Mouse (Mus musculus): ENCODE measurements around the gene Bcl10.
"Not testable (repeated sequence)": the region's sequence is repeated elsewhere in the genome, so short reads cannot be mapped to it uniquely, and the experiment has no call there.

Gene Bcl10

DNA sequence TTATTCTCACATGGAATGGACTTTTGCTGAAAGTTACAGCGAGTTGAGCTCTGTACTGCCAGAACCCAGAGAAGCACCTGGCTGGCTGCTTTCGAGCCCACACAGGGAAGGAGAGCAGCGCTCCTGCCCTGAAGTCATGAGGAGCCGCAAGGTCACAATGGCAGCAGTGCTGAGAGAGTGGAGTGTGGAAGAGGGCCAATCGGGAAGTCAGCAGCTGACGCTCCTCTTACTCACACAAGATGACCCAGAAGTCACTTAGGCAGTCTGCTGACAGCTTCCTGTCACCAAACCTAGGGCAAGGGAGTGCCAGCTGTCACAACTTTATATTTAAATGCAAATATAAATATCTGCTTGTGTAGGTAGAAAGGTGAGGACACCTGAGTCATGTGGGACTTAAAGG, 9.3 kb upstream of the Bcl10 start:
- DNase-seq (ENCODE audit: low read depth, low spot score): no peak

DNA sequence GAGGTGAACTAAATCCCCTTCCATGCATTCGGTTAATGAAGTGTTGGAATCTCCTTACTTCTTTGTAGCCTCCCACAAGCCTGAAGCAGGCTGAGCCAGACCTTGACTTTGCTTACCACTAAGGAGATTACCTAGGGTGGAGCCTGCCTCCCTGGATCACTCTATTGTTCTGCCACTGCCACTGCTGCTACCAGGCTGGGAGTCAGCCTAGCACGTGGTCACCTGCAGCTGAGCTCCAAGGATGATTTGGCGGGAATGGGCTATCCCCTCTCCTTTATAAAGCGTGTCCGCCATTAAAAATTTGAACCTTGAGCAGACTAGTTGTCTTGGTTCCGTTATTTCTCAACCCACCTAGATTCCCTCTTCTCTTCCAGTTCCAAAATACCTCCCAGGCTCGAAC, 8.7 kb upstream of the Bcl10 start:
- DNase-seq (ENCODE audit: low read depth, low spot score): not testable (repeated sequence)

GRCm38 (mm10) chr3:145916374-145916773, 6.2 kb upstream of the Bcl10 start:
- no peak for DNase-seq (ENCODE audit: low read depth, low spot score)

- DNase-seq (ENCODE audit: low read depth, low spot score): peak; percentile 41
Measured at GRCm38 (mm10) chr3:145916826-145917225, 5.8 kb upstream of the Bcl10 start.

- no peak for DNase-seq (ENCODE audit: low read depth, low spot score)
Measured at GRCm38 (mm10) chr3:145922971-145923370, 367 bp downstream of the Bcl10 start.

DNA sequence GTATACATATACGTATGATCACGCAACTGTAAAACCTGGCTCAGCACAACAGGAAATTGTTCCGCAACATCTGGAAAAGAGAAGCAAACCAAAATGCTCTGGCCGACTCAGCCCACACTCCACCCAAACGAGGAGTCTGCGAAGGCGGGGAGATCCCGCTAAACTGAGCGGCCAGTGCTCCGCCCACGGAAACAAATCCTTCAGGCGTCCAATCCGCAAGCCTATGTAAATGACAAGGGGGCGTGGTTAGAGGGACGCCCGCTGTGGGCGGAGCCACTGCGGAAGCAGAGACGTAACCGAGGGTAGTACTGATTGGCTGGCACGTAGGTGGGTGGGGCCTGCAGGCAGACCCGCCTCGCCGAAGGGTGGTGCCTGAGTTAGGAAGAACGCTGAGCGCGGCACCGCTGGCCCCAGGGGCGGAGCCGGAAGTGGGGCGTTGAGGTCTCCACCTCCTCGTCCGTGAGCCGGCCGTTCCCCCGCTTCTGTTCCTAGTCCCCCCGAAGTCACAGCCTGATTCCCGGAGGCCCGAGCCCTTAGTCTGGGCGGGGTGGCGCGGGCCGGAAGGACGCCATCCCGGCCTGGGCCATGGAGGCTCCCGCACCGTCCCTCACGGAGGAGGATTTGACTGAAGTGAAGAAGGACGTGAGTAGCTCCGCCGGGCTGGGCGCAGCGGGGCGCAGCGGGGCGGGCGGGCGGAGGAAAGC, 1.4 kb downstream of the Bcl10 start:
- DNase-seq (ENCODE audit: low read depth, low spot score): peak; percentile 100

DNA sequence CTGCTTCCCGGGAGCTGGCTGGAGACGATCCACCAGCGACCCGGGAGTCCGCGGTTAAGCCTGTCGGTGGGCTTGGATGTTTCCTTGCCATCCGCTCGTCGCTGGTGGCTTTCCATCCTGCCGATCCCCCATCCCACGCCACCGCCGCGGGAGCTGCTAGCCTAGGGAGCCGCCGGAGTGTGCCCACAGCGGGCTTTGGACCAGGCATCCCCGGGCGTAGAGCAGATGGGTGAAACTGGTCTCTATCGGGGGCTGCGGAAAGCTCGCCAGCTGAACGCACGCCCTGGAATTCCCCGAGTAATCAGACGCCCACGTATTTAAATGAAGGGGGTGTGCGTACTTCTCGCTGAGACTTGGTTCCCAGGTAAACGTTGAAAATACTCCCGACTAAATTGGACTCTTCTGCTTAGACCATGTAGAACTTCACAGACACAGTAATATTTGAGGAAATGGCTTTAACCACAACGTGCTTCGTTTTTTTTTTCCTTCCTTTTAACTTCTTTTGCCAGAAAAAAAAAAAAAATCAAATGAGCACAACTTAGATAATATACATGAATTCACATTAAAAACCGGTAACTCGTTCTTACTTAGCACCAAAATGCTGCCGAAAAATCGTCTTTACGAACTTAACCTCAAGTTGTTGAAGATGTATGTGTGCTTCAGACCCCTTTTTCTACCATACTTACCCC, 2.2 kb downstream of the Bcl10 start:
- DNase-seq (ENCODE audit: low read depth, low spot score): peak; percentile 73

GRCm38 (mm10) chr3:145925506-145925905, 2.9 kb downstream of the Bcl10 start:
- no peak for DNase-seq (ENCODE audit: low read depth, low spot score)

- DNase-seq (ENCODE audit: low read depth, low spot score): no peak
Measured at GRCm38 (mm10) chr3:145929525-145930400, 7.2 kb downstream of the Bcl10 start.

DNA sequence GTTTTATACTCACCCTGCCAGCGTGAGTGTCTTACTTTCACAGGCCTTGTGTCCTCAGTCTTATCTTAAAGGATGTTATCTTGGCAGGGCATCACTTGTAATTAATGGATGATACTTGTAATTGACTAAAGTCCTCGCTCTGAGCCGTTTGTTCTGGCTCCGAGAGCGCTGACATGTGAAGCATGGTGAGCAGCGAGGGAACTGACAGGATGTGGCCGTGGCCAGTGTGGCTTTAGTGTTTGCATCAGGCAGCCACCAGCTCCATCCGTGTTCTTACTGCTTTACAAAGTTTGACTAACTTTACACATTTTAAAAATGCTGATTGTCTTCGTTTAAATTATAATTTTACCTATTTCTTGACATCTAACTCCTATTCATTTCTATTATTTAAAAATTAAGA, 11.2 kb downstream of the Bcl10 start:
- DNase-seq (ENCODE audit: low read depth, low spot score): no peak

- peak; percentile 94 for DNase-seq (ENCODE audit: low read depth, low spot score)
Measured at GRCm38 (mm10) chr3:145937505-145938404, 15.2 kb downstream of the Bcl10 start, which contains the start of gene 2410004B18Rik. TSS of gene 2410004B18Rik (plus strand) at chr3:145938014.

- peak; percentile 41 for DNase-seq (ENCODE audit: low read depth, low spot score)
Measured at GRCm38 (mm10) chr3:145938405-145939349, 16.1 kb downstream of the Bcl10 start.

- DNase-seq (ENCODE audit: low read depth, low spot score): no peak
Measured at GRCm38 (mm10) chr3:145939402-145939801, 16.8 kb downstream of the Bcl10 start.

DNA sequence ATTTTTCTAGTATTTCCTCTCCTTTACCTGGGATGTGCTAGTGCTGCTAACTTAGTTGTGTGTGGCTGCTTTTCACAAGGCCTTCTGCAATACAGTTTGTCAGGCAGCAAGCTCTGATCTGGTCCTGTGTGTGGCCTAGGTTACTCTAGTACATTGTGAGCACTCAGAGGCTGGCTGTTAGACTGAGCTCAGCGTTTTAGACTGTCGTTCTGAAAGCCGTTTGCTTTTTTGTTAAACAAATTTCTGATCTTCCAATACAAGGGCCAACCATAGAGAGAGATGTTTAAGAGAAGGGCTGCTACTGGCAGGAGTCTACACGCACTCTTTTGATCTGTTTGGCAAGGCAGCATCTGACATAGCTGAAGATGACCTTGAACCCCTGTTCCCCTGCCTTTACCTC, 17.4 kb downstream of the Bcl10 start:
- DNase-seq (ENCODE audit: low read depth, low spot score): no peak

- DNase-seq (ENCODE audit: low read depth, low spot score): peak; percentile 91
Measured at GRCm38 (mm10) chr3:145941971-145942370, 19.4 kb downstream of the Bcl10 start.

DNA sequence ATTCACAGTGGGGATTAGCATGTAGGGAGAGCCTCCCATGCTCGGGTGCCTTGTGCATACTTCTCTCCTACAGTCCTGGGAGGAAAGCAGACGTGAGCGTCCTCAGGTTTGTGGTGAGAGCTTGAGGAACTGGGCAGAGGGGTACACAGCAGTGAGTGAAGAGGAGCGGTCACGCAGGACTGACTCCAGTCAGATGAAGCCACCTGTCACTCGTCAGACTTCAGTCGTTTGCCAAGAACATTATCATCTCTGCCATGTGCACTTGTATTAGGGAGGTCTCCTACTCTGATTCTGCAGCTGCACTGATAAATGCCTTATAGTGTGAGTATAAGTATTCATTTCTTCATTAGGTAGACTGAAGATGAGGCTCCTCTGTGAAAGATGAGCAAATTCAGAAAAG, 21.7 kb downstream of the Bcl10 start:
- DNase-seq (ENCODE audit: low read depth, low spot score): no peak

GRCm38 (mm10) chr3:145945904-145946303, 23.3 kb downstream of the Bcl10 start:
- DNase-seq (ENCODE audit: low read depth, low spot score): no peak

DNA sequence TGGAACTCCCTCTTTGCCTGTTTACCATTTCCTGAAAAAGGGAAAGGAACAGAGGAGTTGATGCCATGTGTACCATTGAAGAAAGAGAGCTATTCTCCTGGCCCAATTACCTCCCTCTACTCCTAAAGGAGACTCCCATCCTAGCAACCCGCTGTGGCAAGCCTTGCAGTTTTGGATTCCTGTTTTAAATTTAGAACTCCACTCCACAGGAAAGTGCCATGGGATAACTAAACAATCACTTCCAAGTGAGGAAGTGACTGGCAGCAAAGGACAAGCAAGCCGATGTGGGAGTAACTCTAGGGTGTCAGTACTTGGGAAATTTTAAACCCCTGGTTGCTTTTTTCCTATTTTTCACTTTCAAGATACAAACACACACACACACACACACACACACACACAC, 24.1 kb downstream of the Bcl10 start:
- no peak for DNase-seq (ENCODE audit: low read depth, low spot score)

GRCm38 (mm10) chr3:145947539-145948204, 25.1 kb downstream of the Bcl10 start:
- no peak for DNase-seq (ENCODE audit: low read depth, low spot score)

All from 3T3-L1 (cell line).